Mouse (Mus musculus) spleen, adult 2 months (tissue): ENCODE measurements at regions not wholly inside any gene's neighbourhood (a gene's known extent, or its start where the extent isn't known, plus 50 kb on each side); places are given as distances from the start of the nearest gene placed in this dataset.

Source experiments
- DNase-seq, 2 experiments: peaks; one replicate each; pipeline versions ENCODE4 v3.0.0 to v3.0.0-alpha.2; 2012 to 2021; ENCODE audit warnings: low spot score in 2 of 2, low read depth in 1 of 2
- H3K27ac ChIP-seq: fragments of 200-500 bp; 2 replicates; pipeline ENCODE4 v1.5.1; 2012; ENCODE audit warnings: low read length, inconsistent platforms; ENCODE audit not compliant: insufficient read depth
- H3K27me3 ChIP-seq: fragments of 200-500 bp; 2 replicates; pipeline ENCODE4 v1.6.1; 2012; ENCODE audit warnings: mild to moderate bottlenecking, moderate library complexity, low read length, inconsistent platforms; ENCODE audit not compliant: control insufficient read depth, insufficient read depth
- H3K36me3 ChIP-seq: fragments of 200-500 bp; 2 replicates; pipeline ENCODE4 v1.6.1; 2012; ENCODE audit warnings: mild to moderate bottlenecking, low read length, inconsistent platforms; ENCODE audit not compliant: control insufficient read depth, insufficient read depth
- H3K4me1 ChIP-seq: fragments of 200-500 bp; 2 replicates; pipeline ENCODE4 v1.6.1; 2011; ENCODE audit warnings: inconsistent platforms; ENCODE audit not compliant: control insufficient read depth, insufficient read depth, insufficient read length
- H3K4me3 ChIP-seq: fragments of 200-500 bp; 2 replicates; pipeline ENCODE4 v1.5.1; 2011; ENCODE audit warnings: mild to moderate bottlenecking, inconsistent platforms; ENCODE audit not compliant: insufficient read depth, insufficient read length; ENCODE audit errors: extremely low read depth
- CTCF ChIP-seq: fragments of 200-500 bp; IDR thresholded peaks from 2 replicates; pipeline ENCODE4 v1.5.1; 2011; ENCODE audit warnings: mild to moderate bottlenecking, inconsistent platforms; ENCODE audit not compliant: insufficient read depth, insufficient read length, insufficient replicate concordance; ENCODE audit errors: extremely low read depth
- POLR2A ChIP-seq: fragments of 200-500 bp; IDR thresholded peaks from 2 replicates; pipeline ENCODE4 v1.6.1; 2011; ENCODE audit warnings: low read depth, low read length, inconsistent platforms
- WGBS: fragments of 180-500 bp; shearing (Covaris S2); methylation state at CpG from one replicate; pipeline ENCODE4 v1.1.7; 2018; 5-methylcytosine and 5-hydroxymethylcytosine counted together

- no peaks in the 10 kb centered on the region for H3K36me3 ChIP-seq
- H3K4me3 ChIP-seq: no peak overlapping the region
- WGBS: 89% methylated on average over 3 of the region's 3 CpGs
- no peak overlapping the region for H3K27ac ChIP-seq
- no peak for TF ChIP-seq POLR2A
- TF ChIP-seq CTCF: no peak
- no peaks in the 10 kb centered on the region for H3K4me1 ChIP-seq
- H3K27me3 ChIP-seq: no peaks in the 10 kb centered on the region
- no peak for DNase-seq
Observed at GRCm38 (mm10) chr10:31229078-31229477, 84.1 kb upstream of the Hddc2 start.

- Histone ChIP-seq H3K36me3 (no peaks in the 10 kb centered on the region), H3K4me1 (no peaks in the 10 kb centered on the region), H3K27me3 (no peaks in the 10 kb centered on the region), H3K27ac (no peak overlapping the region), H3K4me3 (no peak overlapping the region)
- 78% methylated on average over 3 of the region's 3 CpGs for WGBS
- TF ChIP-seq CTCF (no peak), POLR2A (no peak)
- no peak for DNase-seq
Observed at GRCm38 (mm10) chr10:31242442-31242966, 70.7 kb upstream of the Hddc2 start.

GRCm38 (mm10) chr10:31252584-31253381, 60.4 kb upstream of the Hddc2 start:
- no peak for TF ChIP-seq POLR2A
- TF ChIP-seq CTCF: no peak
- no peaks in the 10 kb centered on the region for H3K4me1 ChIP-seq
- no peak overlapping the region for H3K4me3 ChIP-seq
- H3K36me3 ChIP-seq: no peaks in the 10 kb centered on the region
- H3K27me3 ChIP-seq: no peaks in the 10 kb centered on the region
- WGBS: 69% methylated on average over 8 of the region's 8 CpGs
- no peak overlapping the region for H3K27ac ChIP-seq
- DNase-seq: no peak

- 80% methylated on average over 1 of the region's 1 CpGs for WGBS
- Histone ChIP-seq H3K27ac (no peak overlapping the region), H3K36me3 (no peaks in the 10 kb centered on the region), H3K27me3 (no peaks in the 10 kb centered on the region), H3K4me1 (no peaks in the 10 kb centered on the region), H3K4me3 (no peak overlapping the region)
- no peak for DNase-seq
- TF ChIP-seq POLR2A: no peak
Observed at GRCm38 (mm10) chr10:31256934-31257333, 56.2 kb upstream of the Hddc2 start.

- Histone ChIP-seq H3K27me3 (no peaks in the 10 kb centered on the region), H3K4me1 (no peaks in the 10 kb centered on the region), H3K4me3 (no peak overlapping the region), H3K27ac (no peak overlapping the region), H3K36me3 (no peaks in the 10 kb centered on the region)
- TF ChIP-seq POLR2A (no peak), CTCF (no peak)
- 97% methylated on average over 1 of the region's 1 CpGs for WGBS
- no peak for DNase-seq
Observed at GRCm38 (mm10) chr10:31257611-31258010, 55.6 kb upstream of the Hddc2 start.

- Histone ChIP-seq H3K36me3 (no peaks in the 10 kb centered on the region), H3K4me1 (no peaks in the 10 kb centered on the region), H3K27ac (no peak overlapping the region), H3K4me3 (no peak overlapping the region), H3K27me3 (no peaks in the 10 kb centered on the region)
- no peak for TF ChIP-seq POLR2A
- no peak for TF ChIP-seq CTCF
- DNase-seq: no peak
- 70% methylated on average over 7 of the region's 7 CpGs for WGBS
Observed at GRCm38 (mm10) chr10:31260914-31261313, 52.3 kb upstream of the Hddc2 start.
